Mouse (Mus musculus) liver, embryonic 12.5 days (tissue): Measurements from ENCODE around the gene 9430015G10Rik. TPM values are rescaled to one million over a fixed set of nuclear protein-coding genes. Genes with fewer than 3 reads are reported as not detected.

ENCODE experiments used
- ATAC-seq: fragments of 200-750 bp; cut with Nextera tagmentation; 2 replicates; pipeline ENCODE4 v1.8.0; 2017; ENCODE audit warnings: moderate number of reproducible peaks, mild to moderate bottlenecking, moderate library complexity
- H3K27ac ChIP-seq: fragments of 300-500 bp; sonication (generic); 2 replicates; pipeline ENCODE4 v1.5.1; 2016; ENCODE audit warnings: mild to moderate bottlenecking
- H3K27me3 ChIP-seq: fragments of 300-500 bp; sonication (generic); replicated peaks from 2 replicates; pipeline ENCODE4 v1.6.1; 2016; ENCODE audit warnings: mild to moderate bottlenecking, moderate library complexity
- H3K36me3 ChIP-seq: fragments of 300-500 bp; sonication (generic); 2 replicates; pipeline ENCODE4 v1.6.1; 2016; ENCODE audit warnings: mild to moderate bottlenecking, moderate library complexity
- H3K4me1 ChIP-seq: fragments of 300-500 bp; sonication (generic); 2 replicates; pipeline ENCODE4 v1.6.1; 2016
- H3K4me2 ChIP-seq: fragments of 300-500 bp; sonication (generic); 2 replicates; pipeline ENCODE4 v1.6.1; 2016; ENCODE audit warnings: mild to moderate bottlenecking, moderate library complexity
- H3K4me3 ChIP-seq: fragments of 300-500 bp; sonication (generic); 2 replicates; pipeline ENCODE4 v1.5.1; 2016; ENCODE audit warnings: mild to moderate bottlenecking, moderate library complexity
- H3K9ac ChIP-seq: fragments of 300-500 bp; sonication (generic); 2 replicates; pipeline ENCODE4 v1.6.1; 2016; ENCODE audit warnings: mild to moderate bottlenecking, moderate library complexity
- H3K9me3 ChIP-seq: fragments of 300-500 bp; sonication (generic); replicated peaks from 2 replicates; pipeline ENCODE4 v1.6.1; 2016; ENCODE audit warnings: mild to moderate bottlenecking, moderate library complexity
- WGBS: fragments of 180-500 bp; shearing (Covaris S2); methylation state at CpG from one replicate; pipeline ENCODE4 v1.1.7; 2016; ENCODE audit not compliant: insufficient replicate concordance; 5-methylcytosine and 5-hydroxymethylcytosine counted together
- polyA plus RNA-seq: library from polyadenylated mRNA; unstranded; fragments of >200 nt; fragmentation: Nextera tagmentation; extraction: Ambion mirVana; gene quantifications from 2 replicates; pipeline ENCODE4 v1.2.1, GENCODE M21; 2016

The 9430015G10Rik gene
- 19.6 and 20.3 TPM in 2 replicates for polyA plus RNA-seq

DNA sequence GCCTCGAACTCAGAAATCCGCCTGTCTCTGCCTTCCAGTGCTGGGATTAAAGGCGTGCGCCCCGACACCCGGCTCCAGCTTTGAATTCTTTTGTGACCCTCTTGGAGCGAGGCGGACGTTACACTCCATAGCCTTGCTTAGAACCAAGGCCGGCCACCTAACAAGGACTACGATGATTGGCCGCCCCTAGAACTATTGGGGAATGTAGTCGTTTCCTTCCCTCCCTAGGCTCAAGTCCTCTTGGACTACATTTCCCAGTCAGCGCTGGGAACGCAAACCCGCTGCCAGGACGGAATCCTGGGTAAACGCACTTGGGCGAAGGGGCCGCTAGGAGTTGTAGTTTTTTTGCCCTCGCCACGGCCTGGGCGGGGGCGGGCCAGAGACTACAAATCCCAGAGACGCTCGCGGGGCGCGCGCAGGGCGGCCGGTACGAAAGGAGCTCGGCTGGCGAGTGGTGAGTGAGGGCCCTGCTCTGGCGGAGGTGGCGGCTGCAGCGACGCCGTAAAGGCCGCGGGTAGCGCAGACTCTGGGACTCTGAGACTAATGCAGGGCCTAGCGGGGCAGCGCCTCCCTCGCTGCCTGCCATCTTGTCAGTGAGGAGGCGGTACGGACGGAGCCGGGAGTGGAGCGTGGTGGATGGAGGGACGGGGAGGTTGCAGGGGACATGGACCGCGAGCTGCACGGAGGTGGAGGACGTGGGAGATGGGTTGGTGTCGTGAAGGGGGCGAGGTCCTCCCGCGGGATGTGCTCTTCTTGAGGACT lies at the start of gene 9430015G10Rik:
Gene 9430015G10Rik (plus strand): TSS at position 413 of the 762 bp plus-strand sequence.
- Histone ChIP-seq H3K4me1 (peaks cover 38% of the 10 kb centered on the region), H3K4me3 (peak within 1 kb of the TSS; percentile 80), H3K27me3 (no peaks in the 10 kb centered on the region), H3K4me2 (peak within 1 kb of the TSS; percentile 72), H3K36me3 (peaks cover 15% of the 10 kb centered on the region), H3K9ac (peak within 1 kb of the TSS; percentile 88), H3K9me3 (no peaks in the 10 kb centered on the region), H3K27ac (peak within 1 kb of the TSS; percentile 92)
- peak; percentile 98 for ATAC-seq
- under 1% methylated on average over 60 of the region's 60 CpGs for WGBS

GRCm38 (mm10) chr4:156063861-156064509 lies 45.8 kb upstream of the 9430015G10Rik start:
- Histone ChIP-seq H3K9me3 (no peaks in the 10 kb centered on the region), H3K4me3 (no peak overlapping the region)
- ATAC-seq, result no peak

GRCm38 (mm10) chr4:156064510-156064897 lies 45.3 kb upstream of the 9430015G10Rik start:
- WGBS, result 69% methylated on average over 9 of the region's 9 CpGs
- no peak for ATAC-seq

More at GRCm38 (mm10) chr4:156063861-156064509, 45.8 kb upstream of the 9430015G10Rik start:
- H3K36me3 ChIP-seq, result no peaks in the 10 kb centered on the region
- WGBS, result 39% methylated on average over 4 of the region's 4 CpGs
- H3K4me1 ChIP-seq, result 0 out of 2 replicates have a peak, but pooled peaks cover 4% of the 10 kb centered on the region
- 0 out of 2 replicates have a peak, but pooled peaks cover 3% of the 10 kb centered on the region for H3K27me3 ChIP-seq
- no peak overlapping the region for H3K27ac ChIP-seq
- H3K4me2 ChIP-seq, result no peak overlapping the region
- H3K9ac ChIP-seq, result no peak overlapping the region

DNA sequence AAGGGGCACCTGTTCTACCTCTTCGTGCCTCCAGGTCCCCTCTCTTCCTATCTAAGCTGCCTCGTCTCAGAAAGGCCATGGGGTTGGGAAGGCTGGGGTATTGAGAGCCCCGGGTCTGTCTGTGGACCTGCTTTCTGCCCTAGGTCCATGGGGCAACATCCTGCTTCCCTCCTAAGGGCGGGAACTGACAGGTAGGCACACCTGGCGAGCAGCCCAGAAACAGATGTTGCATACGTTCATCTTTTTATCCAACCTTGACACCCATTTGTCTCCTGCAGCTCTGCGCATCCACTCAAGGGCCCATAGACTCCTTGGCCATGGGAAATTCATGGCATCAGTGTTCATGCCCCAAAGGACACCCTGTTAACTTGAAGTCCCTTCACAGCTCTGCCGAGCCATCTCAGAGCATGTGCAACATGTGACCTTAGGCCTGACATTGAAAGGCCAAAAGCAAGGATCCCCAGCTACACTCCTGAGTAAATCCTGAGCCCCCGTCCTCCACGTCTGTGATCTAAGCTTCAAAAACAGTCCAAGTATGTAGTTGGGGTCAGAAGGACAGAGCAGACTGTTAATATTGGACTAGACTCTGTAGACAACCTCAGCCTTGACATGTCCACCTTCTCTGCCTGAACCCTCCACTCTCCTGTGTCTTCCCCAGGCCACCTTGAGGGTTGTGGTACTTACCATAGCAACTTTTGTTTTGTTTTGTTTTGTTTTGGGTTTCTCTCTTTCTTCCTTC lies 44.5 kb upstream of the 9430015G10Rik start:
- 0 out of 2 replicates have a peak, but pooled peaks cover 4% of the 10 kb centered on the region for H3K4me1 ChIP-seq
- no peaks in the 10 kb centered on the region for H3K27me3 ChIP-seq
- no peak for ATAC-seq
- WGBS, result 73% methylated on average over 10 of the region's 10 CpGs
- no peak overlapping the region for H3K4me3 ChIP-seq
- no peak overlapping the region for H3K9ac ChIP-seq
- H3K27ac ChIP-seq, result no peak overlapping the region
- no peak overlapping the region for H3K4me2 ChIP-seq
- H3K9me3 ChIP-seq, result no peaks in the 10 kb centered on the region
- H3K36me3 ChIP-seq, result no peaks in the 10 kb centered on the region

More at GRCm38 (mm10) chr4:156064510-156064897, 45.3 kb upstream of the 9430015G10Rik start:
- Histone ChIP-seq H3K27ac (no peak overlapping the region), H3K36me3 (no peaks in the 10 kb centered on the region), H3K27me3 (no peaks in the 10 kb centered on the region), H3K4me1 (0 out of 2 replicates have a peak, but pooled peaks cover 4% of the 10 kb centered on the region), H3K9me3 (no peaks in the 10 kb centered on the region), H3K9ac (no peak overlapping the region), H3K4me2 (no peak overlapping the region), H3K4me3 (no peak overlapping the region)

DNA sequence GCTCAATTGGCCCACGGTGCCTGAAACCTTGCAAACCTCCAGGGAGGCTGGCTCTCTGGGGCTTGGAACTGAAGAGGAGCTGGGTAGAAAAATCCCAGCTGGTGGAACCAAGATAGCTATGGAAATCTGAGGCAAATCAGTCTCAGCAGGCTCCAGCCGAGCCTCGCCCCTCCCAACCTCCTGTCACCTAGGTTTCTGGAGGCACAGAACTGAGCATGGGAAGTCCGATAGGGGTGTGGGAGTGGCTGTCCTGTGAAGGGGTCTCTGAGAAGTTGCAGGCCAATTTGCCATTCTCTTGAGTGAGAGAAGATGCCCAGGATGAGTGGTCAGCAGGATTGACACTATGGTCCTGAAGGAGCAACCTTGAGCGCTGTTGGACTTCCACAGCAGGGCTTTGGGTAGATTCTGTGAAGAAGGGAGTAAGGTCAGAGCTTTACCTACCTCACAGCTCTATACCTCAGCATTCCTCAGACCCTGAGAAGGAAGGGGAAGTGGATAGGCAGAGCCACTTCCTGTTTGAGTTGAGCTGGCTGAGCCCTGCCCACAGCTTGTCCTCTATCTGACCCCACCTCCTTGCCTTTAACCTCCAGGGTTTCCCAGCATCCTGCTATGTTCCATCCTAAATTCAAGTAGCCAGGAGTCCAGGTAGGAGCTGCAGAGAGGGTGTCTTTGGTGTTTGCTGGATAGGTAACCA lies 42.4 kb upstream of the 9430015G10Rik start:
- ATAC-seq, result no peak
- 34% methylated on average over 5 of the region's 5 CpGs for WGBS
- H3K36me3 ChIP-seq, result no peaks in the 10 kb centered on the region
- 0 out of 2 replicates have a peak, but pooled peaks cover 4% of the 10 kb centered on the region for H3K4me1 ChIP-seq
- H3K27ac ChIP-seq, result no peak overlapping the region
- no peak overlapping the region for H3K4me2 ChIP-seq
- no peak overlapping the region for H3K9ac ChIP-seq
- no peaks in the 10 kb centered on the region for H3K27me3 ChIP-seq
- H3K9me3 ChIP-seq, result no peaks in the 10 kb centered on the region
- no peak overlapping the region for H3K4me3 ChIP-seq

DNA sequence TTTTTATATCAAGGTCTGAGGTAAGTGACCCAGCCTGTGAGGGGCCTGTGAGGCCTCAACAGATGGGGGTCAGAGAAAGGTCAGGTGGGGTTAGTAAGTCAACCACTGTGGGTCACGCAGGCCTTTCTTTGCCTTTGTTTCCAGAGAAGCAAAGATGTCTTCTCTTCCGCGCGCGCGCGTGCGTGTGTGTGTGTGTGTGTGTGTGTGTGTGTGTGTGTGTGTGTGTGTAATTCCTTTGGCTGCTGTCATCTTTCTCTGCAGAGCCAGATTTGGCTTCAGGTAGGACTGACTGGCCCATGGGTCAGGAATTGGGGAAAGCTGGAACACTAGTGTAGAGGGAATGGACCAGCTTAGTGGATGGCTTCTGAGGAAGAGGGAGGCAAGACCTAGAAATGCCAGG lies 40.1 kb upstream of the 9430015G10Rik start:
- Histone ChIP-seq H3K27ac (no peak overlapping the region), H3K9ac (no peak overlapping the region), H3K27me3 (no peaks in the 10 kb centered on the region), H3K4me1 (0 out of 2 replicates have a peak, but pooled peaks cover 4% of the 10 kb centered on the region), H3K4me3 (no peak overlapping the region), H3K9me3 (no peaks in the 10 kb centered on the region), H3K36me3 (no peaks in the 10 kb centered on the region), H3K4me2 (no peak overlapping the region)
- WGBS, result 84% methylated on average over 8 of the region's 8 CpGs
- ATAC-seq, result no peak

GRCm38 (mm10) chr4:156070276-156070675 lies 39.5 kb upstream of the 9430015G10Rik start:
- Histone ChIP-seq H3K27me3 (no peaks in the 10 kb centered on the region; the same call in 1 of the 2 replicates), H3K36me3 (no peaks in the 10 kb centered on the region), H3K9ac (no peak overlapping the region), H3K9me3 (no peaks in the 10 kb centered on the region), H3K4me2 (no peak overlapping the region), H3K4me1 (0 out of 2 replicates have a peak, but pooled peaks cover 4% of the 10 kb centered on the region), H3K27ac (no peak overlapping the region), H3K4me3 (no peak overlapping the region)
- 47% methylated on average over 6 of the region's 6 CpGs for WGBS
- ATAC-seq, result no peak

GRCm38 (mm10) chr4:156070716-156071115 lies 39.1 kb upstream of the 9430015G10Rik start:
- H3K9ac ChIP-seq, result no peak overlapping the region
- no peak overlapping the region for H3K4me3 ChIP-seq
- no peak overlapping the region for H3K27ac ChIP-seq
- ATAC-seq, result no peak
- no peak overlapping the region for H3K4me2 ChIP-seq
- H3K4me1 ChIP-seq, result 0 out of 2 replicates have a peak, but pooled peaks cover 4% of the 10 kb centered on the region
- WGBS, result 67% methylated on average over 2 of the region's 2 CpGs
- H3K36me3 ChIP-seq, result no peaks in the 10 kb centered on the region
- H3K9me3 ChIP-seq, result no peaks in the 10 kb centered on the region
- no peaks in the 10 kb centered on the region; the same call in 1 of the 2 replicates for H3K27me3 ChIP-seq

GRCm38 (mm10) chr4:156076911-156077382 lies 32.8 kb upstream of the 9430015G10Rik start:
- ATAC-seq, result peak; percentile 26
- Histone ChIP-seq H3K4me3 (peak overlapping the region; percentile 50), H3K9ac (no peak overlapping the region), H3K27me3 (peaks cover 23% of the 10 kb centered on the region), H3K4me2 (peak overlapping the region; percentile 73), H3K36me3 (no peaks in the 10 kb centered on the region), H3K9me3 (no peaks in the 10 kb centered on the region), H3K4me1 (peaks cover 14% of the 10 kb centered on the region), H3K27ac (no peak overlapping the region)
- WGBS, result 13% methylated on average over 8 of the region's 8 CpGs

DNA sequence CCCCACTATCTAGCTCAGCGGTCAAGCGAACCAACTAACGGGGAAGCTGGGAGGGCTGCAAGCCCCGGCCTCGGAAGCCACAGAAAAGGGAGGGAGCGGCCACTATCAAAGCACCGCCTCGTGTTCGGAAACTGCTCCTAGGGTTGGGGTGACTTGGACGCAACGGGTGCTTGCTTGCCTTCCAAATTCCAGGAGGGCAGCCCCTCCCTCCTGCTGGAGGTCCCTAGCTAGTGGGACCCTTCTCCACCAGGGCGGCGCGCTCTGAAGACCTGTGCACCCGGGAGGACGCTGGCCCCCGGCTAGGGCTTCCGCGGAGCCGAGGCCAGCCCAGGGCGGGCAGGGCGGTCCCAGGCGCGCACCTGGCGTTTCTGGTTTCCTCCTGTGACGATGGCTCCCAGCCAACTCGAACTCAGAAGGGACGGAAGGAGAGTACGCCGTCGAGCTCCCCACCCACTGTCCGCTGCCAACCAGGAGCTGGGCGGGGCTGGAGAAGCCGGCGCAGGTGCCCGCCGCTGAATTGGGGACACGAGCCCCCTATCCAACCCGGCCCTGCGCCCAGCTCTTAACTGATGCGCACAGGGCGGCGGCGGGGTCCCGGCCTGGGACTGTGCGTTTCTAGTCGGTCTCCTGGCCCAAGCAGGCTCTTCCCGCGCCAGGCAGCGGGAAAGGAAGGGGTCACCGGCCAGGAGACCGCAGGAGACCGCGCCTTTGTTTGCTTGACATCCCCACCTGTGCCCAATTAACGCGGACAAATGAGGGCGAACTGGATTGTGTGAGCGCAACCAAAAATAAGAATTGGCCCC lies 32.1 kb upstream of the 9430015G10Rik start:
- WGBS, result under 1% methylated on average over 58 of the region's 58 CpGs

More for the DNA sequence above, 32.1 kb upstream of the 9430015G10Rik start:
- no peaks in the 10 kb centered on the region for H3K9me3 ChIP-seq
- H3K27me3 ChIP-seq, result peaks cover 23% of the 10 kb centered on the region
- H3K4me1 ChIP-seq, result peaks cover 16% of the 10 kb centered on the region
- H3K4me2 ChIP-seq, result peak overlapping the region; percentile 73
- H3K9ac ChIP-seq, result peak overlapping the region; percentile 40; the same call in 1 of the 2 replicates
- peak overlapping the region; percentile 50 for H3K4me3 ChIP-seq
- peak; percentile 58 for ATAC-seq
- no peaks in the 10 kb centered on the region for H3K36me3 ChIP-seq
- H3K27ac ChIP-seq, result no peak overlapping the region
